Mouse (Mus musculus): ENCODE measurements around the gene Zbed4. TPM values are rescaled to one million over a fixed set of nuclear protein-coding genes. Genes with fewer than 3 reads are reported as not detected.
"Not testable (repeated sequence)": the region's sequence is repeated elsewhere in the genome, so short reads cannot be mapped to it uniquely, and the experiment has no call there.

Gene Zbed4
- total RNA-seq, 2 experiments from 2014 or later, result 55.0 to 73.2 TPM

DNA sequence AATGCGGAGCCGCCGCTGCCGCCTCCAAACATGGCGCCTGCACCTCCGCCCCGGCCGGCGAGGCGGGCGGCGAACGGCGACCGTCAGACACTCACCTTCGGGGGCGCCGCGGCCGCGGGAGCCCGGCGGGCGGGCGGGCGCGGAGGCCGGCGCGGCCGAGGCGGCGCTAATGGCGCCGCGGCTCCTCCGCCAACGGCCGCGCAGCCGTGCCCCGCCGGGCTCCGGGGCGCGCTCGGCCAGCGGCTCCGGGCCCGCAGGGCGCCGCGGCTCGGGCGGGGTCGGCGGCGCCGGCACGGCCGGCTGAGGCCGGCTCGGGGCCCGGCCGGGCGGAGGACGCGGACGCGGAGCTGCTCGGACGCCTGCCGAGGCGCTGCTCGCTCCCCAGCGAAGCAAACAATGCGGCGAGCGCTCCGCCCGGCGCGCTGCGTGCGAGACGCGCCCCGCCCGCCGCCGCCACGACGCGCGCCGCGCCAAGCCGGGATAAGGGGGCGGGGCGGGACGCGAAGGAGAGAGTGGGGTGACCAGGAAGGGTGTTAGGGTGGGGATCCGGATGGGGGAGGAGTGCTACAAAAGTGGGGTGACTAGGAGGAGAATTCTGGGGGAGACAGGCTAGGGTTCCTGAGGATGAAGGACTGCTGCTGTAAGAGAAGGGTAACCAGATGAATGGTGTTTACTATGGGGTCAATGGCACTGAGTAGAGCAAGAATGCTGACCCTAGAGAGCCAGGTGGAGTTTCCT lies 17.5 kb upstream of the Zbed4 start, which contains the start of gene Brd1:
TSS of gene Brd1 (minus strand) at position 400 of the 738 bp plus-strand sequence.
- peak; percentile 54 for ATAC-seq (replicated peaks; ENCODE audit: poor library complexity, severe bottlenecking)

DNA sequence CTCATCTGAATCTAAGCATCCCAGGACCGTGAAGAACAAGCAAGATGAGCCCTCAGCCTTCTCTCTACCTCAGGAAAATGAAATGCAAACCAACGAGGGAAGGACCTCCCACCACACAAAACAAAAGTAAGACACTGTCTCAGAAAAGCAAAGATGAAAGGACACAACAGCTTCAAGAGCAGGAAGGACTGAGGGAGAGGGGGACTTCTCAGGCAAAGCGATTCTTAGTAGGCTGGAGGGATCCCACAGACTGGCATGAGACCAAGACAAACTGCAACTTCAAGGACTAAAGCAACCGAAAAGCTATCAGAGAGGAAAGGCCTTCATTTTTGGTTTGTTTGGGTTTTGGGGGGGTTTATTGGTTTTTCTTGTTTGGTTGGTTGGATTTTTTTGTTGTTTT lies 15.3 kb upstream of the Zbed4 start:
- no peak for ATAC-seq (replicated peaks; ENCODE audit: poor library complexity, severe bottlenecking)

DNA sequence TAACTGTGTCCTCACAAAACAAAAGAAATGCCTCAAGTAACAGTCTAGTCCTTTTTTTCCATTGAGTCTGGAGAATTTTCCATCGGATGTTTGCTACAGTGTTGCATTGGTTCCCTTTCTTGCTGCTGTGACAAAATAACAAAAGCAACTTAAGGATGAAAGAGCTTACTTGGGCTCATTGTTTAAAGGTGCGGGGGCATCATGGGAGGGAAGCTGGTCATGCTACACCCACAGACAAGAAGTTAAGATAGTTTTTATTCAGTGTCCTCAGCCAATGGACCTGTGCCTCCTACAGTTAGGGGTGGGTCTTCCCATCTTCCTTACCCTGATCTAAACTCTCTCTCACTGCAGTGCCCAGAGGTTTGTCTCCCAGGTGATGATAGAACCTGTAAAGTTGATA lies 13.0 kb upstream of the Zbed4 start:
- ATAC-seq (replicated peaks; ENCODE audit: poor library complexity, severe bottlenecking), result no peak

DNA sequence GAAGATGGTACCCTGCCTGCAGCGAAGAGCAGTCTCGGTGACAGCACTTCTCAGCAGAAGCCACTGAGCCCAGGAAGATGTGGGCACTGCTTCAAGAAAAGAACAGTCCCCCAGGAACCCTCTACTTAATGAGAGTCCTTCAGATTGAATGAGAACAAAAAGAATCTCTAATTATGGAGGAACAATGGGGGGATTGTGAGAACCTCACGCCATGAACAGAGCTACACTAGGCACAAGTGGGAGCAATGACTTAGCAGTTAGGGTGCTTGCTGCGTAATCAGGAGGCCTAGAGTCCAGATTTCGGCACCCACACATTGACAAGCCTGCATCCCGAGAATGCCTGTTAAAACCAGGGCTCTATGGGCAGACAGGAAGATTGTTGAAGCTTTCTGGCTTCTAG lies 10.1 kb upstream of the Zbed4 start:
- ATAC-seq (replicated peaks; ENCODE audit: poor library complexity, severe bottlenecking), result no peak

DNA sequence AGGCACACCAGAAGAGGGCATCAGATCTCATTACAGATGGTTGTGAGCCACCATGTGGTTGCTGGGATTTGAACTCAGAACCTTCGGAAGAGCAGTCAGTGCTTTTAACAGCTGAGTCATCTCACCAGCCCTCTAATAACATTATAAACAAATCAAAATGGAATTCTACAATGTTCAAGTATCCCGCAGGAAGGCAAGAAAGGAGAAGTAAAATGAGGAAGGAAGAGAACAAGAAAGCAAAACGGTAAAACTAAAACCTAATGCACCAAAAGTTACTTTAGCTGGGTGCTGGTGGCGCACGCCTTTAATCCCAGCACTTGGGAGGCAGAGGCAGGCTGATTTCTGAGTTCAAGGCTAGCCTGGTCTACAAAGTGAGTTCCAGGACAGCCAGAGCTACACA lies 8.1 kb upstream of the Zbed4 start:
- ATAC-seq (replicated peaks; ENCODE audit: poor library complexity, severe bottlenecking), result peak; percentile 75

DNA sequence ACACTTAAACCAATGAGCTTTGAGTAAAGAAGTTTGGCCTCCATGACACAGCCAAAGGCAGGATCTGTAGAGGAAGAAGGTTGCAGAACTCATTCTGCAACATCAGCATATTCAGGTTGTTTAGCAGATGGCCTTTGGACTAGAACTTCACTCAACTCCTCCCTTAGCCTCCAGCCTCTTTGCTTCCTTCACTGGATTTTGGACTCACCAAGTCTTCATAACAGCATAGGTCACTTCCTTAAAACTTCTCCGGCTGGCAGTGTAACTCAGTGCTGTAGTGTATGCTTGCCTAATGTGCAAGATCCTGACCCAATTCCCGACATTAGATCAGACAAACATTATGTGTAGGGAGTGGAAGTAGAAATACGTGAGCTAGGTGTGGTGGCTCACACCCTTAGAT lies 6.1 kb upstream of the Zbed4 start:
- ATAC-seq (replicated peaks; ENCODE audit: poor library complexity, severe bottlenecking), result peak; percentile 53

DNA sequence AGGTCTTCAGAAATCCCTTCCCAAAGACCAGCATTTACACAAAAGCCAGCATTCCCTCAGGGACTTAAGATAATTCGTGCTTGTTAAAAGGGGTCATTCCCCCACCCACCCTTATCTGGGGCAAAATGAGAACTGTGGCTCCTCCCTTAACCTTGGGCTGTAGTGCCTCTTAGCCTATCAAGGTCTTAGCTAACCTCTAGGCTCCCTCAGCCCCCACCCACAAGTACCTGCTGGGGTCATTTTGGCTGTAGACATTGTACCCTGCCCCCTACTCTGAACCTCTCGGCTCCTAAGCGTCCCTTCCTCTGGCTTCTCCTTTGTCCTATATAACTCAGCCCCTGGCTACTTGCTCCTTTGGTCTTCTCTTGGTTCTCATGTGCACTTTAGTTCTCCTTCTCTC lies 5.5 kb upstream of the Zbed4 start:
- no peak for ATAC-seq (replicated peaks; ENCODE audit: poor library complexity, severe bottlenecking)

DNA sequence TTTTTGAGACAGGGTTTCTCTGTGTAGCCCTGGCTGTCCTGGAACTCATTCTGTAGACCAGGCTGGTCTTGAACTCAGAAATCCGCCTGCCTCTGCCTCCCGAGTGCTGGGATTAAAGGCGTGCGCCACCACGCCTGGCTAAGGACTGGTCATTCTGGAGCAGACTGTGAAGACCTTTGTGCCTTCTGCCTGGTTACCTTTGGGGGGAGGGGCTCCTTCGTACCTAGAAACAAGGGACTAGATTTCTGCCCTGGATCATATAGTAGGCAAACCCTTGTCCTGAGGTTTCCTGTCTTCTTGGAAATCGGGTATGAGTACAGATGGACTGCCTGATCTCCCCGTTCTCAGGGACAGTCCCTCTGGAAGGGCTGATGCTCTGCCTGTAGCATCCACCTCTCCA lies 1.8 kb upstream of the Zbed4 start:
- ATAC-seq (replicated peaks; ENCODE audit: poor library complexity, severe bottlenecking), result not testable (repeated sequence)

DNA sequence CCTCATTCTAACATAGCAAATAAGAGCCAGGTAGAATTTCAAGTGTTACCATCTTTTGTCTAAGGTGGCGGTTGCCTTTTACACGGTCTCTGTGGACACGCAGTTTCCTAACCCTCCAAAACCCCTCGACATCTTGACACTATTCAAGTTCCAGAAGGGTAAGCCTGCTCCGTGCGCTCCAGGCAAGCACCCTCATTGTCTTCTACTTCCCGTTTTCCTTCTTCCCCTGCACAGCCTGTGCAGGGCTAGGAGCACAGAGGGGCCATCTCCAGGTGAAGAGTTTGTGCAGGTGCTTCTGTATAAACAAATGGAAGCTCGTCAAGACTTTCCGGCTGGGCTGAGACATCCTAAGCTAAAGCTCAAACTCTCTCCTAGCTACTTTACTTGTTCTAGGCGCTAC lies 1.4 kb upstream of the Zbed4 start:
- ATAC-seq (replicated peaks; ENCODE audit: poor library complexity, severe bottlenecking), result 0 out of 2 replicates have a peak, but pooled peaks have one; percentile 10

DNA sequence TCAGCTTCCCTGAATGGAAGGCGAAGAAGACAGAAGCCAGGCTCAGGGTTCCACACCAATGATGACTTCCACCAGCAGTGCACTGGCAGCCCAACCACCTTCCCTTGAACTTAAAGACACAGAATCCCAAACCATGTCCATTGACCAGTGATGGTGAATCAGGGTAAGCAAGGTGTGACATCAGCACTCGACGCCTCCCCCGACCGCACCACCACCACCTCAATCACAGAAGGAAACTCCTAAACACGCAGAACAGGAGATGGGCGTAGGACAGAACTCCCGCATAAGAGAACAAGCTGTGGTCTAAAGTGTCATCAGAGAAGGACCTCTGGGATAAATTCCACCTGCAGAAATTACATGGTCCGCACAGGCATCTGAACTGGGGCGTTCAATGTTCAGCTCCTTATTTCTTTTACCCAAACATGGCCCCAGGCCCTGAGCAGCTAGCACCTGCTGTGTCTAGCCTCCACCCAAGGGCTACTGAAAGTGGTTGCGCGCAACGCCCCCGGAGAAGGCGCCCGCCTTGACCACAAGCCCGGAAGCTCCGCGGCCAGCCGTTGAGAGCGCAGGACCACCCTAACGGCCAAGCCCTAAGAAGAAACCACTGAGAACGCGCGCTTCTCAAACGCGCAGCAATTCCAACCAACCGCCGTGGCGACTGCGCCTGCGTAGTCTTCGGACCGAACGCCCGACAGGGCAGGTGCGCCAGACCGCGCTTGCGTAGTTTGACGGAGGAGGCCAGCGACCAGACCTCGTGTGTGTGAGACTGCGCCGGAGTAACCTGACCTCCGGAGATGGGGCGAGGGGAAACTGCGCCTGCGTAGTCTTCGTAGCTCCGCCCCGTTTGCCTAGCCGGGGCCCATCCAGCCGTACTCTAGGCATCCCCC lies 540 bp upstream of the Zbed4 start:
- peak; percentile 80 for ATAC-seq (replicated peaks; ENCODE audit: poor library complexity, severe bottlenecking)

DNA sequence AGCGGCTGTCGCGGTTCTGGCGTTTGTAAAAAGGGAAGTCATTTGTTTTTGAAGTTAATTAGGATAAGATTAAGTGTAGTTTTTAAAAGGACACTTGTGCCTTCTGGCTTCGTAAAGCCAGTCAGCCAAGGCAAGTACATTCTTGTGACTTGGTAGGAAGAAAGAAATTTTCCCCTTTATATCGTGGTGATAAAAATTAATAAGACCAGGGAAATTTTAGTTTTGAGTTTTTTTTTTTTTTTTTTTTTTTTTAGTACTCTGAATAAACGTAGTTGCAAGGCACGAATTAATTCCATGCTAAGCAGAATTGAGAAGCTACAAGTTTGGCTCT lies 908 bp downstream of the Zbed4 start:
- no peak for ATAC-seq (replicated peaks; ENCODE audit: poor library complexity, severe bottlenecking)

DNA sequence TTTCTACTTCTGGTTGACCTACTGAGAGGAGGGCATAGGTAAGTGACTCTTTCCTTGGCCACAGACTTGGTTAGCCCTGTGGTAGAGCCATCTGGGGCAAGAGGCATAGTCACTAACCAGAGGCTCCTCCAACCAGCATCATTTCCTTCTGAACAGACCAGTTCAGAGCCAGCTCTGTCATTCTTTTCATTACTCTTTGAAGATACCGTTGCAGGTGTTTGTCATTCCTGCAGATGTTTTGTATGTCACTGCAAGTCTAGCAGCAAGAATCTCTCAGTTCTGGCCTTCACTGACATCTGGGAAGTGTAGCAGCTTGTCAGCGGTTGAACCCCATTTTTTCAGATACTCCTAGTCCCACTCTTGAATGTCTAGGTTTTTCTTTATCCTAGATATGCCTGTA lies 3.4 kb downstream of the Zbed4 start:
- no peak for ATAC-seq (replicated peaks; ENCODE audit: poor library complexity, severe bottlenecking)

DNA sequence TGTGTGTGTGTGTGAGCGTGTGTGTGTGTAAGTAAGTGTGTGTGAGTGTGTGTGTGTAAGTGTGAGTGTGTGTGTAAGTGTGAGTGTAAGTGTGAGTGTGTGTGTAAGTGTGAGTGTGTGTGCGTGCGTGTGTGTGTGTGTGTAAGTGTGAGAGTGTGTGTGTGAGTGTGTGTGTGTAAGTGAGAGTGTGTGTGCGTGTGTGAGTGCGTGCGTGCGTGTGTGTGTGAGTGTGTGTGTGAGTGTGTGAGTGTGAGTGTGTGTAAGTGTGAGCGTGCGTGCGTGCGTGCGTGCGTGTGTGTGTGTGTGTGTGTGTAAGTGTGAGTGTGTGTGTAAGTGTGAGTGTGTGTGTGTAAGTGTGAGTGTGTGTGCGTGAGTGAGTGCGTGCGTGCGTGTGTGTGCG lies 4.3 kb downstream of the Zbed4 start:
- ATAC-seq (replicated peaks; ENCODE audit: poor library complexity, severe bottlenecking), result no peak

DNA sequence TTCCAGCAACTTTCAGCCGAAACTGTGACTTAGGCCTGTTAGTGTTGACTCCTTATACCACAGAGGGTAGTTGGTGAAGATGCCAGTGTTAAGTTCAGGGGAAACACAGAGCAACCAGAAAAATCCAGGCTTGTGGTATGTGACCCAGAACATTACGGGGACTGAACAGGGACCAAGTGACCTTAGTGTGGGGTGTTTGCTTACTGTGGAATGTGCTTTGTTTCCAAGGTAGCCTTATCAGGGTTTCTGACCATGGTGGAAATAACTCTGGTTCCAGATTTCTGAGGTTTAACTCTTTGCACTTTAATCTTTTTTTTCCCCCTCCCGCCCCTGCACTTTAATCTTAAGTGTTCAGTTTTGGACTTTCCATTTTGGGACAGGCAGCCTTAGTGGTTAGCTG lies 6.6 kb downstream of the Zbed4 start:
- no peak for ATAC-seq (replicated peaks; ENCODE audit: poor library complexity, severe bottlenecking)

DNA sequence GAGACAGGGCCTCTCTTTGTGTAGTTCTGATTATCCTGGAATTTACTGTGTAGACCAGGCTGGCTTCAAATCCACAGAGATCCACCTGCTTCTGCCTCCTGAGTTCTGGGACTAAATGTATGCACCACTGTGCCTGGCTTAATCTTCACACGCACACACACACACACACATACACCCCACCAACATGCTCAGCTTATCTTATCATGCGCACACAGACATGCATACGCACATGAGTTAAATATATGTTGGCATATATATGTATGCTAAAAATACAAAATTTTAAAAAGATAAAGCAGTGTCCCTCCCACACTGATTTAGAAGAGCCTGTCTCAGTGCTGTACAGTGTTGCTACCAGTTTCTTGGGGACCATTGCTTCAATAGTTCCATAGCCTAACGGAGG lies 10.1 kb downstream of the Zbed4 start:
- ATAC-seq (replicated peaks; ENCODE audit: poor library complexity, severe bottlenecking), result no peak

DNA sequence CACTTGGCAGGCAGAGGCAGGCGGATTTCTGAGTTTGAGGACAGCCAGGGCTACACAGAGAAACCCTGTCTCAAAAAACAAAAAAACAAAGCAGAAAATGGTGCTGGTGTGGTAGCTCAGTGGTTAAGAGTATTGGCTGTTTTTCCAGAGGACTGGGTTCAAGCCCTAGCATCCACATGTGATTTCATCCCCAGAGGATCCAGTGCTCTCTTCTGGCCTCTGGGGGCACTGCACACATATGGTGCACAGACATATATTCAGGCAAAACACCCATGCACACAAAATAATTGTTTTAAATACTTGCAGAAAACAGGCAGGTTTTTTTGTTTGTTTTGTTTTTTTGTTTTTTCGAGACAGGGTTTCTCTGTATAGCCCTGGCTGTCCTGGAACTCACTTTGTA lies 14.7 kb downstream of the Zbed4 start:
- not testable (repeated sequence) for ATAC-seq (replicated peaks; ENCODE audit: poor library complexity, severe bottlenecking)

DNA sequence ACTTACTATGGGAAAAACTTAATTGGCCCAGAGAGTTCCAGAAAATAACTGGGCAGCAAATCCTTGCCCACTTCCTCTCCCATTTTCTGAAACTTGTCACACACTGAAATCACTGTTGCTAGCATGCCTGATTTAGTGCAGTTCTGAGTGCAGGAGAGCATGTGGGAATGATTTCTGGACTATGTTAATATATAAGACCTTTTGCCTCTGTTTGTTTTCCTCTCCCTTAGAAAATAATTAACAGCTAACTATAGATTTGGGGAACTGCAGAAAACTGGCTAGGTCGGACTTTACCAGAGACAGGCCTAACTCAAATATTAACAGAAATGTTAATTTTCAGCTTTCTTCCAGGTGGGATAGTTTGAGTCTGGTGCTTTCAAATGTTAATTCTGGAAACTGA lies 17.1 kb downstream of the Zbed4 start:
- no peak for ATAC-seq (replicated peaks; ENCODE audit: poor library complexity, severe bottlenecking)

DNA sequence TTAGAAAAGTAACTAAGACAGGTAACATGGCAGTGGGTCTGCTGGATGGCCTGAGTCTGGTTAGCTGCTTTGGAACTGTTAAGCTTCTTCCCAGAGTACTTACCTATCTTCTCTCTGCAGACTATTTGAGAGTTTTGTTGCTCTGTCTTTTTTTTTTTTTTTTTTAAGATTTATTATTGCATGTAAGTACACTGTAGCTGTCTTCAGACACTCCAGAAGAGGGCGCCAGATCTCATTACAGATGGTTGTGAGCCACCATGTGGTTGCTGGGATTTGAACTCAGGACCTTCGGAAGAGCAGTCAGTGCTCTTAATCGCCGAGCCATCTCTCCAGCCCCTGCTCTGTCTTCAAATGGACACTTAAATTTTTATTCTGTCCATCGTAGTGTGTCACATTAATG lies 23.2 kb downstream of the Zbed4 start:
- not testable (repeated sequence) for ATAC-seq (replicated peaks; ENCODE audit: poor library complexity, severe bottlenecking)

DNA sequence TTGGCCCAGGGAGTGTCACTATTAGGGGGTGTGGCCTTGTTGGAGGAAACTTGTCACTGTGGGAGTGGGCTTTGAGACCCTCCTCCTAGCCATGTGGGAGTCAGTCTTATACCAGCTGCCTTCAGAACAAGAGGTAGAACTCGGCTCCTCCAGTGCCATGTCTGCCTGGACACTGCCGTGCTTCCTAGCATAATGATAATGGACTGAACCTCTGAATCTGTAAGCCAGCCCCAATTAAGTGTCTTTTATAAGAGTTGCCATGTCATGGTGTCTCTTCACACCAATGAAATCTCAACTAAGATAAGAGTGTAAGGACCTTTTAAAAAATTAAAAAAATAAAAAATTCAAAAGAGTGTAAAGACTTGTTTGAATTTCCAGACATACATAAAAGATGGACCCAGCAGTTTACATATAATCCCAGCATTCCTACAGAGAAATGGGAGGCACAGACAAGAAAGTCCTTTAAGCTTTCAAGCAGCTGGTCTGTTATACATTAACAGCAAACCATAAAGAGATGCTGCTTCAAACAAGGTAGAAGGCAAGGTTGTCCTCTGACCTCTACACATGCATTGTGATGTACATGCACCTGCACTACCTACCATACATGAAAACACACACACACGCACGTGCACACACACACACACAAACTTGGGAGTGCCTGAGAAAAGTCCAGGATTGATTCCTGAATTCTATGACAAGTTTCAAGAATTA lies 40.8 kb downstream of the Zbed4 start:
- no peak for ATAC-seq (replicated peaks; ENCODE audit: poor library complexity, severe bottlenecking)

DNA sequence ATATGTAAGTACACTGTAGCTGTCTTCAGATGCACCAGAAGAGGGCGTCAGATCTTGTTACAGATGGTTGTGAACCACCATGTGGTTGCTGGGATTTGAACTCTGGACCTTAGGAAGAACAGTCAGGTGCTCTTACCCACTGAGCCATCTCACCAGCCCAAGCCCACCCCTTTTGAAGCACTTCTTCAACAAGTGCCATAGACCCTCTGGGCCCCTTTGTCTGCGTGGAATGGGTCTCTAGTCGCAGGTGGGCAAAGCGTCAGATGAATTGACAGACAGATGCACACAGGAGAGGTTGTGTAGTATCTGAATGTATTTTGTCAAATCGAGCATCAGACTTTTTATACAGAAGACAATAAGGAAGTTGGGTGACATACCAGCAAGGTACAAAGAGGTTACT lies 43.3 kb downstream of the Zbed4 start:
- ATAC-seq (replicated peaks; ENCODE audit: poor library complexity, severe bottlenecking), result not testable (repeated sequence)

DNA sequence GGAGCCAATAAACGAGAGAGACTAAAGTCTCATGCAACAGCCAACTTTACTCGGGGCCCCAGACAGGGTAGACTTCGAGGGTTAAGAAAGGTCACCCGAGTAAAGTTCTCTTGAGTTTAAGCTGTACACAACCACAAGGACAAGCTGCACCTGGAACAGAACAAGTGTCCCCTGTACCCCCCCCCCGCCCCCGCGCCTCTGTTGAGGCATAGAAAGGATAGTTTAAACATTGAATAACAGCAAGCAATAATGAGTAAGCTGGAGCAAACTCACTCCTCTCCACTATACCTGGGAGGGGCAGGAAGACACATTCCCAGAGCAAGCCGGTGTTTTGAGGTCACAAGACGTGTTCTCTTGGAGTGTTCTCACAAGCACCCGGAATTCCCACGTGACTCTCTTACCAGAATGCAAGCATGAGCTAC lies 48.5 kb downstream of the Zbed4 start:
- ATAC-seq (replicated peaks; ENCODE audit: poor library complexity, severe bottlenecking), result no peak
